In genomic region chr19:56877364-56877763, GRCm38 (mm10) we compare ENCODE assay signal across 25 mouse cellular contexts. TPM values are rescaled to one million over a fixed set of nuclear protein-coding genes. Genes with fewer than 3 reads are reported as not detected.
DNase-seq lines count a peak whose midpoint lies in the region; ATAC-seq and TF ChIP-seq lines count a peak whose summit lies in the region.
"Had no signal": no experiment of that assay in that cellular context is flagged by ENCODE, and none has a peak within 500 bp of the region (broad histone marks: within the 10 kb centered on the region; RNA-seq: fewer than 3 reads in every experiment).

No protein-coding gene starts in this region.

- H3K4me3 ChIP-seq in hindbrain, embryonic 14.5 days (replicated peaks; ENCODE audit: low read length): no peak overlapping the region
- H3K4me3 ChIP-seq in hindbrain, embryonic 10.5 days: no peak overlapping the region
- no peak overlapping the region for H3K4me3 ChIP-seq in lung, embryonic 14.5 days (ENCODE audit: low read depth, low read length)
- no peak overlapping the region for H3K4me3 ChIP-seq in embryonic facial prominence, embryonic 13.5 days
- H3K4me3 ChIP-seq: heart, embryonic 13.5 days; midbrain, embryonic 10.5 days; neural tube, embryonic 12.5 days had no signal

- no peak overlapping the region for H3K27ac ChIP-seq in hindbrain, embryonic 14.5 days
- no peak overlapping the region for H3K27ac ChIP-seq in hindbrain, embryonic 10.5 days
- no peak overlapping the region for H3K27ac ChIP-seq in lung, embryonic 14.5 days (ENCODE audit: low read depth)
- peak overlapping the region; percentile 28; the same call in 1 of the 2 replicates for H3K27ac ChIP-seq in embryonic facial prominence, embryonic 13.5 days
- H3K27ac ChIP-seq: heart, embryonic 13.5 days; kidney, postnatal 0 days; macrophage; midbrain, embryonic 10.5 days; neural tube, embryonic 12.5 days had no signal

- no peak overlapping the region for H3K4me2 ChIP-seq in hindbrain, embryonic 14.5 days (replicated peaks)
- no peak overlapping the region for H3K4me2 ChIP-seq in lung, embryonic 14.5 days
- H3K4me2 ChIP-seq in embryonic facial prominence, embryonic 13.5 days: no peak overlapping the region
- H3K4me2 ChIP-seq: heart, embryonic 13.5 days; neural tube, embryonic 12.5 days had no signal

- no peaks in the 10 kb centered on the region for H3K36me3 ChIP-seq in hindbrain, embryonic 14.5 days (replicated peaks; ENCODE audit: control insufficient read depth, insufficient read depth)
- H3K36me3 ChIP-seq in hindbrain, embryonic 10.5 days: no peaks in the 10 kb centered on the region
- H3K36me3 ChIP-seq in lung, embryonic 14.5 days (ENCODE audit: insufficient read depth): no peaks in the 10 kb centered on the region
- H3K36me3 ChIP-seq in embryonic facial prominence, embryonic 13.5 days: no peaks in the 10 kb centered on the region
- H3K36me3 ChIP-seq: heart, embryonic 13.5 days; midbrain, embryonic 10.5 days; neural tube, embryonic 12.5 days had no signal

- DNase-seq in hindbrain, embryonic 14.5 days (ENCODE audit: low spot score): peak; percentile 35
- no peak for DNase-seq in hindbrain, embryonic 10.5 days (ENCODE audit: low spot score)
- DNase-seq in lung, embryonic 14.5 days: peak; percentile 79
- DNase-seq in lung, postnatal 36 days: no peak
- peak; percentile 54 for DNase-seq in NIH3T3 (ENCODE audit: low read depth)
- no peak for DNase-seq in adrenal gland, postnatal 25 days
- DNase-seq in frontal cortex, adult 2 months (ENCODE audit: extremely low spot score in 1 of 2, low spot score in 1 of 2): no peak
- DNase-seq: adrenal gland, adult 2 months; cerebellum, adult 11-12 months; cerebellum, postnatal 14 days; gastrocnemius, postnatal 14 days; heart, adult 18-20 months; kidney, adult 18-20 months; liver; thymus, adult 18-20 months; thymus, postnatal 4 days had no signal

- H3K9ac ChIP-seq in hindbrain, embryonic 14.5 days: no peak overlapping the region
- no peak overlapping the region for H3K9ac ChIP-seq in lung, embryonic 14.5 days
- H3K9ac ChIP-seq in embryonic facial prominence, embryonic 13.5 days: no peak overlapping the region
- H3K9ac ChIP-seq: heart, embryonic 13.5 days; neural tube, embryonic 12.5 days had no signal

- H3K9me3 ChIP-seq in hindbrain, embryonic 14.5 days (ENCODE audit: control insufficient read depth, low read length): no peaks in the 10 kb centered on the region
- no peaks in the 10 kb centered on the region for H3K9me3 ChIP-seq in hindbrain, embryonic 10.5 days
- H3K9me3 ChIP-seq in lung, embryonic 14.5 days (ENCODE audit: low read depth, low read length): no peaks in the 10 kb centered on the region
- no peaks in the 10 kb centered on the region for H3K9me3 ChIP-seq in embryonic facial prominence, embryonic 13.5 days
- H3K9me3 ChIP-seq: heart, embryonic 13.5 days; midbrain, embryonic 10.5 days; neural tube, embryonic 12.5 days had no signal

- H3K27me3 ChIP-seq in hindbrain, embryonic 14.5 days (ENCODE audit: control insufficient read depth, insufficient read depth, low read length): peaks cover 45% of the 10 kb centered on the region
- peaks cover 72% of the 10 kb centered on the region for H3K27me3 ChIP-seq in hindbrain, embryonic 10.5 days (ENCODE audit: insufficient read depth, poor library complexity, severe bottlenecking)
- peaks cover 41% of the 10 kb centered on the region for H3K27me3 ChIP-seq in lung, embryonic 14.5 days (ENCODE audit: insufficient read depth, low read length)
- peaks cover 51% of the 10 kb centered on the region for H3K27me3 ChIP-seq in embryonic facial prominence, embryonic 13.5 days

- 53% methylated on average over 6 of the region's 6 CpGs for WGBS in hindbrain, embryonic 14.5 days
- 81% methylated on average over 6 of the region's 6 CpGs for WGBS in hindbrain, embryonic 10.5 days
- 46% methylated on average over 6 of the region's 6 CpGs for WGBS in lung, embryonic 14.5 days
- 30% methylated on average over 6 of the region's 6 CpGs for WGBS in embryonic facial prominence, embryonic 13.5 days

- TF ChIP-seq CTCF in lung, embryonic 14.5 days (IDR thresholded peaks at IDR 0.05; ENCODE audit: low read depth): no peak

- no peak for ATAC-seq in hindbrain, embryonic 14.5 days (ENCODE audit: low FRiP score)
- ATAC-seq in lung, embryonic 14.5 days (ENCODE audit: insufficient read depth): peak; percentile 69
- ATAC-seq in embryonic facial prominence, embryonic 13.5 days (ENCODE audit: insufficient number of reproducible peaks, insufficient read depth, low FRiP score, low TSS enrichment, low read depth): no peak

- H3K4me1 ChIP-seq in hindbrain, embryonic 14.5 days (replicated peaks; ENCODE audit: control insufficient read depth, insufficient read depth, low read length): peaks cover 9% of the 10 kb centered on the region; the same call in 1 of the 2 replicates
- peaks cover 39% of the 10 kb centered on the region for H3K4me1 ChIP-seq in hindbrain, embryonic 10.5 days (replicated peaks)
- 0 out of 2 replicates have a peak, but pooled peaks cover 3% of the 10 kb centered on the region for H3K4me1 ChIP-seq in lung, embryonic 14.5 days (ENCODE audit: insufficient read depth)
- peaks cover 58% of the 10 kb centered on the region for H3K4me1 ChIP-seq in embryonic facial prominence, embryonic 13.5 days

RNA-seq across cellular contexts. Expression of gene Vwa2, which starts 3.3 kb away (rescaled TPM):
- 0.40 and 0.51 TPM in 2 replicates for polyA plus RNA-seq in hindbrain, embryonic 14.5 days (2014; fragmentation: Nextera tagmentation; extraction: Ambion mirVana)
- 0.65 and 2.5 TPM in 2 replicates for polyA plus RNA-seq in hindbrain, embryonic 10.5 days (2016; fragmentation: Nextera tagmentation; extraction: Ambion mirVana)
- 10.3 and 11.5 TPM in 2 replicates for polyA plus RNA-seq in lung, embryonic 14.5 days (2014; fragmentation: Nextera tagmentation; extraction: Ambion mirVana)
- 7.5 and 8.0 TPM in 2 replicates for polyA plus RNA-seq in embryonic facial prominence, embryonic 13.5 days (2015; fragmentation: Nextera tagmentation; extraction: Ambion mirVana)
- total RNA-seq in adrenal gland, postnatal 25 days (2021): not detected in 2 replicates
- polyA plus RNA-seq in frontal cortex, adult 2 months (2012; rRNA removed): 0.02 and 0.04 TPM in 2 replicates
- total RNA-seq: adrenal gland, adult 2 months; gastrocnemius, postnatal 14 days; heart, adult 18-20 months; heart, postnatal 25 days; layer of hippocampus, postnatal 25 days; monocyte, adult 5-6 weeks had no signal
- polyA plus RNA-seq: adrenal gland, adult 2 months; macrophage had no signal

RNA-seq across cellular contexts. Expression of gene Tdrd1, which starts 51.4 kb away (rescaled TPM):
- polyA plus RNA-seq in hindbrain, embryonic 14.5 days (2014; fragmentation: Nextera tagmentation; extraction: Ambion mirVana): 1.1 and 1.3 TPM in 2 replicates
- polyA plus RNA-seq in hindbrain, embryonic 10.5 days (2016; fragmentation: Nextera tagmentation; extraction: Ambion mirVana): 0.52 and 0.75 TPM in 2 replicates
- 1.3 and 2.0 TPM in 2 replicates for polyA plus RNA-seq in lung, embryonic 14.5 days (2014; fragmentation: Nextera tagmentation; extraction: Ambion mirVana)
- 1.3 and 1.5 TPM in 2 replicates for polyA plus RNA-seq in embryonic facial prominence, embryonic 13.5 days (2015; fragmentation: Nextera tagmentation; extraction: Ambion mirVana)
- total RNA-seq in adrenal gland, postnatal 25 days (2021): not detected in 2 replicates
- 0.21 and 0.30 TPM in 2 replicates for polyA plus RNA-seq in frontal cortex, adult 2 months (2012; rRNA removed)
- total RNA-seq: adrenal gland, adult 2 months; gastrocnemius, postnatal 14 days; heart, adult 18-20 months had no signal
- polyA plus RNA-seq: adrenal gland, adult 2 months; macrophage had no signal

RNA-seq across cellular contexts. Expression of gene Ccdc186, which starts 55.4 kb away (rescaled TPM):
- polyA plus RNA-seq in hindbrain, embryonic 14.5 days (2014; fragmentation: Nextera tagmentation; extraction: Ambion mirVana): 24.3 and 27.2 TPM in 2 replicates
- polyA plus RNA-seq in hindbrain, embryonic 10.5 days (2016; fragmentation: Nextera tagmentation; extraction: Ambion mirVana): 13.0 and 17.2 TPM in 2 replicates
- 25.0 and 25.2 TPM in 2 replicates for polyA plus RNA-seq in lung, embryonic 14.5 days (2014; fragmentation: Nextera tagmentation; extraction: Ambion mirVana)
- 24.8 and 27.7 TPM in 2 replicates for polyA plus RNA-seq in embryonic facial prominence, embryonic 13.5 days (2015; fragmentation: Nextera tagmentation; extraction: Ambion mirVana)
- total RNA-seq in adrenal gland, postnatal 25 days (2021): 25.5 and 31.9 TPM in 2 replicates
- polyA plus RNA-seq in frontal cortex, adult 2 months (2012; rRNA removed): 15.0 and 15.7 TPM in 2 replicates

Comparison
In these comparisons a context has a peak if more than half of its experiments do, and no peak if none do; other contexts are left out.
1. DNase-seq: peak in hindbrain, embryonic 14.5 days (single experiment), lung, embryonic 14.5 days (single experiment) and NIH3T3 (single experiment); none in hindbrain, embryonic 10.5 days (single experiment), lung, postnatal 36 days (single experiment), adrenal gland, postnatal 25 days (single experiment) and frontal cortex, adult 2 months (0 of 2).